Mouse (Mus musculus) lung, embryonic 16.5 days (tissue): ENCODE data around the gene 2310057J18Rik. TPM values are rescaled to one million over a fixed set of nuclear protein-coding genes. Genes with fewer than 3 reads are reported as not detected.

Experiments
- polyA plus RNA-seq: library from polyadenylated mRNA; unstranded; fragments of >200 nt; fragmentation: Nextera tagmentation; extraction: Ambion mirVana; gene quantifications from 2 replicates; pipeline ENCODE4 v1.2.1, GENCODE M21; 2015

The 2310057J18Rik gene
- polyA plus RNA-seq, 1 experiment from 2014 or later: not detected

Other genes with a start within 250 kb of the 2310057J18Rik start
- 0.38 and 0.63 TPM in 2 replicates for gene Soga3, start 157.5 kb upstream of the 2310057J18Rik start, polyA plus RNA-seq
- not detected in 2 replicates for gene Gm49353, start 212.7 kb upstream of the 2310057J18Rik start, polyA plus RNA-seq
- gene 9330159F19Rik, start 225.3 kb upstream of the 2310057J18Rik start, polyA plus RNA-seq: 0.18 and 0.24 TPM in 2 replicates